9 mouse cellular contexts compared by ENCODE assay signal in the genomic region with DNA sequence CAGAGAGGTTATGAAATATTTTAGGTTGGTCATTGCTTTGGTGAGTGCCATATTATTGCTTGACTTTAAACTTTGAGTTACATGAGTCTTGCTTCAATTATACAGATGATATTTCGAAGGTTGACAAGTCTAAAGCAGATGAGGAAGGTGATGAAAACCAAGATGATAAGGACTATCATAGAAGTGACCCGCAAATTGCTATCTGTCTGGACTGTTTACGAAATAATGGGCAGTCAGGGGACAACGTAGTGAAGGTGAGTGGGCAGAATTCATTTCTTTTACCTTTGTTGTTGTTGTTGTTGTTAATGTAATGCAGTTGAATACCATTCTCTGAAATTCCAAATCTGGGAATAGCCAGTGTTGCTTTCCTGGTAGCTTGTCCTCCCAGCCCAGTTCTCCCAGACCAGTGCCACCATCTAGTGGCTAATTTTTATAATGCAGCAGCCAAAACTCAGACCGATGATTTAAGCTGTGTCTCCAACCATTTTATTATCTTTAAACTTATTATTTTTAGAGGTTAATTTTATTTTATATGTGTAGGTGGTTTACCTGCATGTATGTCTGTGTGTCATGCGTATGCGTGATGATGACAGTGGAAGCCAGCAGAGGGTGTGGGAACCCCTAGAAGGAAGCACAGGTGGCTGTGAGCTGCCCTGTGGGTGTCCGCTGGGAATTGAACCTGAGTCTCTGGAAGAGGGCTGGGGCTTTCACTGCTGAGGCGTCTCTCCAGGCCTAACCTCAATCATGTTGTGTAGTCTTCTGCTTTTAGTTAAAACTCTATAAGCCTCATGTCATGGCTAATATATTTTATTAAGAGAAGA.
DNase-seq lines count a peak whose midpoint lies in the region; ATAC-seq and TF ChIP-seq lines count a peak whose summit lies in the region.
"Had no signal": no experiment of that assay in that cellular context is flagged by ENCODE, and none has a peak within 500 bp of the region (broad histone marks: within the 10 kb centered on the region; RNA-seq: fewer than 3 reads in every experiment).

No protein-coding gene starts in this region.

- no peak overlapping the region for H3K4me2 ChIP-seq in liver, embryonic 12.5 days
- H3K4me2 ChIP-seq in hindbrain, embryonic 12.5 days (replicated peaks) = no peak overlapping the region
- no peak overlapping the region for H3K4me2 ChIP-seq in midbrain, embryonic 16.5 days (ENCODE audit: low read length)

- no peaks in the 10 kb centered on the region for H3K27me3 ChIP-seq in liver, embryonic 12.5 days (replicated peaks)
- no peaks in the 10 kb centered on the region for H3K27me3 ChIP-seq in hindbrain, embryonic 12.5 days
- no peaks in the 10 kb centered on the region for H3K27me3 ChIP-seq in midbrain, embryonic 16.5 days (ENCODE audit: control insufficient read depth, insufficient read depth, low read depth, low read length)
- H3K27me3 ChIP-seq: megakaryocyte, embryonic 14.5 days had no signal

- no peaks in the 10 kb centered on the region for H3K4me1 ChIP-seq in liver, embryonic 12.5 days
- no peaks in the 10 kb centered on the region for H3K4me1 ChIP-seq in hindbrain, embryonic 12.5 days
- no peaks in the 10 kb centered on the region for H3K4me1 ChIP-seq in midbrain, embryonic 16.5 days (ENCODE audit: control insufficient read depth, insufficient read depth, low read length)

- peaks cover 27% of the 10 kb centered on the region for H3K36me3 ChIP-seq in liver, embryonic 12.5 days
- no peaks in the 10 kb centered on the region for H3K36me3 ChIP-seq in hindbrain, embryonic 12.5 days
- no peaks in the 10 kb centered on the region for H3K36me3 ChIP-seq in midbrain, embryonic 16.5 days (ENCODE audit: control insufficient read depth, insufficient read depth, low read length)

- no peak for ATAC-seq in liver, embryonic 12.5 days
- ATAC-seq in hindbrain, embryonic 12.5 days (ENCODE audit: low FRiP score) = peak; percentile 43; the same call in 1 of the 2 replicates
- ATAC-seq in midbrain, embryonic 16.5 days = peak; percentile 76

- 61% methylated on average over 9 of the region's 9 CpGs for WGBS in liver, embryonic 12.5 days (ENCODE audit: insufficient replicate concordance)
- 58% methylated on average over 9 of the region's 9 CpGs for WGBS in hindbrain, embryonic 12.5 days
- 53% methylated on average over 9 of the region's 9 CpGs for WGBS in midbrain, embryonic 16.5 days

- peak; percentile 34 for DNase-seq in liver
- peak; percentile 80 for DNase-seq in adipocyte (ENCODE audit: low spot score)
- peak; percentile 78 for DNase-seq in embryo, embryonic 10.5 days (ENCODE audit: low spot score)
- peak; percentile 50 to 55 for DNase-seq in left cerebral cortex, adult 2 months (ENCODE audit: extremely low spot score in 1 of 2, low spot score in 2 of 2)
- peak; percentile 23 for DNase-seq in yolk sac, embryonic 10.5 days (ENCODE audit: low spot score)

- no peak overlapping the region for H3K27ac ChIP-seq in liver, embryonic 12.5 days
- no peak overlapping the region for H3K27ac ChIP-seq in hindbrain, embryonic 12.5 days
- H3K27ac ChIP-seq in left cerebral cortex, adult 2 months = no peak overlapping the region
- no peak overlapping the region for H3K27ac ChIP-seq in midbrain, embryonic 16.5 days (ENCODE audit: low read length)

- no peaks in the 10 kb centered on the region for H3K9me3 ChIP-seq in liver, embryonic 12.5 days (replicated peaks)
- no peaks in the 10 kb centered on the region for H3K9me3 ChIP-seq in hindbrain, embryonic 12.5 days (replicated peaks)
- no peaks in the 10 kb centered on the region for H3K9me3 ChIP-seq in midbrain, embryonic 16.5 days (replicated peaks; ENCODE audit: control insufficient read depth, low read length, poor library complexity, severe bottlenecking)
- H3K9me3 ChIP-seq: megakaryocyte, embryonic 14.5 days had no signal

- intact Hi-C loops in left cerebral cortex, adult 2 months (cut with DNase I) = loop anchor here (1.0 to 5.0 kb wide), 3 partner anchors 257 to 348 kb away; no protein-coding TSS in a partner anchor

- TF ChIP-seq CTCF in left cerebral cortex, adult 2 months (IDR thresholded peaks at IDR 0.05) = peak; percentile 88

- H3K4me3 ChIP-seq in liver, embryonic 12.5 days = no peak overlapping the region
- H3K4me3 ChIP-seq in hindbrain, embryonic 12.5 days = no peak overlapping the region
- H3K4me3 ChIP-seq in left cerebral cortex, adult 2 months = no peak overlapping the region
- H3K4me3 ChIP-seq in midbrain, embryonic 16.5 days (ENCODE audit: low read depth, low read length) = no peak overlapping the region
- H3K4me3 ChIP-seq: megakaryocyte, embryonic 14.5 days had no signal

- H3K9ac ChIP-seq in liver, embryonic 12.5 days = no peak overlapping the region
- no peak overlapping the region for H3K9ac ChIP-seq in hindbrain, embryonic 12.5 days
- no peak overlapping the region for H3K9ac ChIP-seq in midbrain, embryonic 16.5 days (ENCODE audit: low read depth, low read length)

Comparison
In these comparisons a context has a peak if more than half of its experiments do, and no peak if none do; other contexts are left out.
1. DNase-seq: peak in every context shown above with its lines; median percentile 80 in adipocyte; 78 in embryo, embryonic 10.5 days; 52 in left cerebral cortex, adult 2 months; 34 in liver; 23 in yolk sac, embryonic 10.5 days.